Mouse (Mus musculus): Measurements from ENCODE around the gene Wwtr1. TPM values are rescaled to one million over a fixed set of nuclear protein-coding genes. Genes with fewer than 3 reads are reported as not detected.

Gene Wwtr1
- polyA plus RNA-seq, 1 experiment = 0.16 TPM

DNA sequence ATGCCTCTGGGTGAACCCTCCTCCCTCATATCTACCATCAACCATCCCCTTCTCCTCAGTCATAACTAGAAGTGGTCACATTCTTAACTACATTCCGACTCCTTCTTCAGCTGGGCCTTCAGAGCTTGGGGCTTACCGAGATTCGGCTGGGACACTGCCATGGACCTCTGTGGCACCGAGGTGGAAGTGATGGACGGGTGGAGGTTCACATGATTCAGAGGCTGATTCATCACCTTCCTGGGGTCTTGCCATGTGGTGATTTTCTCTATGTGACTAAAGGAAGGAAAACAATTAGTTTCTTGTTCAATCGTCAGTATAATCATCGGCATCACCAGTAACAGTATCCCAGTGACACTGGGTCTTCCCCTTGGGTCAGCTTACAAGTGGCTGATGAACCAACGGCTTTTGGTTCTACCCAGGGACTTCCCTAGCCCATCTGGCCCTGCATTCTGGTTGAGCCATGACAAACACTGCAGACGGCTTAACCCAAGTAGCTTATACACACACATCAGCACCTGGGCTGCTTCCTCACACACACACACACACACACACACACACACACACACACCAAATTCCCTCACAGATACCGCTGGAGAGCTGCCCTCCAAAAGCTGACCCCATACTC is 74.0 kb downstream of the Wwtr1 start:
- no peak overlapping the region for H3K4me3 ChIP-seq (ENCODE audit: insufficient read depth, low read length)
- no peak overlapping the region for H3K27ac ChIP-seq (ENCODE audit: insufficient read depth, low read depth, low read length)
- H3K4me1 ChIP-seq (ENCODE audit: control insufficient read depth, insufficient read depth, low read length) = no peaks in the 10 kb centered on the region
- TF ChIP-seq POLR2A (IDR thresholded peaks at IDR 0.05; ENCODE audit: borderline replicate concordance, low read depth, low read length) (no peak), CTCF (IDR thresholded peaks at IDR 0.05; ENCODE audit: low read depth, low read length) (no peak)

DNA sequence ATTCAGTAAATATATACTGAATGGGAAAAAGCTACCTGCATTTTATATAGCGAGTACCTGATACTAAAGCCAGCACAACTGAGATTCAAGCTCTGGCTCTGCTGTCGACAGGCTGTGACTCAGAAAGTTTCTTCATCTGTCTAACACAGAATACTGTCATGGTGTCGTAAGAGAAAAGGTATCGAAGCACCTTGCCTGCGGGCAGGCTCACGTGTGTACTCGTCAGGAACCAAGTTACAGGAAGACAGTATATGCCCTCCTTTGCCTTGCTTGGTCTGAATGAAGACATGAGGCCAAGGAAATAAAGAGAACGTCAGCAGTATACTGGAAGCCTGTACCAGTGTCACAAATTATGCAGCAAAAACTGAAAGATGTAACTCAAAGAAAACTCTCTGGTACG is 74.9 kb downstream of the Wwtr1 start:
- Histone ChIP-seq H3K4me1 (ENCODE audit: control insufficient read depth, insufficient read depth, low read length) (no peaks in the 10 kb centered on the region), H3K4me3 (ENCODE audit: insufficient read depth, low read length) (no peak overlapping the region), H3K27ac (ENCODE audit: insufficient read depth, low read depth, low read length) (no peak overlapping the region)
- TF ChIP-seq POLR2A (IDR thresholded peaks at IDR 0.05; ENCODE audit: borderline replicate concordance, low read depth, low read length) (no peak), CTCF (IDR thresholded peaks at IDR 0.05; ENCODE audit: low read depth, low read length) (no peak)

DNA sequence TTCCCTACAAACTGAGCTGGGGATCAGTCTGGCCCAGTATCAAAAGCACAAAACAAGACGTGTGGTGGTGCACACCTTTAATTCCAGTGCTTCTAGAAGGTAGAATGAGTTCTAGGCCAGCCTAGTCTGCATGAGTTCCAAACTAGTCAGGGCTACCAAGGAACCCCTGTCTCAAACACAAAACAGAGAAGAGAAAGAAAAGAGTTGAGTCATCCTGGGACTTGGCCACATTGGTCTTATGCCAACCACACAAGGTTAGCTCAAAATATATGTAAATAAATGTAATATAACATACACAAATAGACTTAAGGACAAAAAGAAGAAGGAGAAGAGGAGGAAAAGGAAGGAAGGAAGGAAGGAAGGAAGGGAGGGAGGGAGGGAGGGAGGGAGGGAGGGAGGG is 77.9 kb downstream of the Wwtr1 start:
- H3K4me3 ChIP-seq (ENCODE audit: insufficient read depth, low read length) = no peak overlapping the region
- H3K27ac ChIP-seq (ENCODE audit: insufficient read depth, low read depth, low read length) = no peak overlapping the region
- TF ChIP-seq CTCF (IDR thresholded peaks at IDR 0.05; ENCODE audit: low read depth, low read length) (no peak), POLR2A (IDR thresholded peaks at IDR 0.05; ENCODE audit: borderline replicate concordance, low read depth, low read length) (no peak)
- no peaks in the 10 kb centered on the region for H3K4me1 ChIP-seq (ENCODE audit: control insufficient read depth, insufficient read depth, low read length)

DNA sequence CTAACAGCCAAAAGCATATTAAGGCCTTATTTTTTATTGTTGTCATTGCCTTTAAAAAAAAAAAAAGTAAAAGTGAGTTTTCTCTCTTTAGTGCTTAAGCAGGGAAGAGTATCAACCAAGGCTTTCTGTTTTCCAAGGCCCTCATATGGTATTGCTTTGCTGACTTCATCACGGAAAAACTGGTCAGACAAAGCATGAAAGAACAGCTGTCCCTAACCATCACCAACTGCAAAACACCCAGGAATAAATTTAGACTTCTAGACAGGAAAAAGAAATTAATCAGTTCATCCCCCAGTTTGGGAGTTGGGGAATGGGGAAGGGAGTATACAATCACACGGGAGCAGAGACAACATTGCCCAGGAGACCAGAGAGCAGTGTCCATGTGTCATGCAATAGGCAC is 79.3 kb downstream of the Wwtr1 start:
- no peak overlapping the region for H3K27ac ChIP-seq (ENCODE audit: insufficient read depth, low read depth, low read length)
- no peak overlapping the region for H3K4me3 ChIP-seq (ENCODE audit: insufficient read depth, low read length)
- no peaks in the 10 kb centered on the region for H3K4me1 ChIP-seq (ENCODE audit: control insufficient read depth, insufficient read depth, low read length)
- TF ChIP-seq CTCF (IDR thresholded peaks at IDR 0.05; ENCODE audit: low read depth, low read length) (no peak), POLR2A (IDR thresholded peaks at IDR 0.05; ENCODE audit: borderline replicate concordance, low read depth, low read length) (no peak)

DNA sequence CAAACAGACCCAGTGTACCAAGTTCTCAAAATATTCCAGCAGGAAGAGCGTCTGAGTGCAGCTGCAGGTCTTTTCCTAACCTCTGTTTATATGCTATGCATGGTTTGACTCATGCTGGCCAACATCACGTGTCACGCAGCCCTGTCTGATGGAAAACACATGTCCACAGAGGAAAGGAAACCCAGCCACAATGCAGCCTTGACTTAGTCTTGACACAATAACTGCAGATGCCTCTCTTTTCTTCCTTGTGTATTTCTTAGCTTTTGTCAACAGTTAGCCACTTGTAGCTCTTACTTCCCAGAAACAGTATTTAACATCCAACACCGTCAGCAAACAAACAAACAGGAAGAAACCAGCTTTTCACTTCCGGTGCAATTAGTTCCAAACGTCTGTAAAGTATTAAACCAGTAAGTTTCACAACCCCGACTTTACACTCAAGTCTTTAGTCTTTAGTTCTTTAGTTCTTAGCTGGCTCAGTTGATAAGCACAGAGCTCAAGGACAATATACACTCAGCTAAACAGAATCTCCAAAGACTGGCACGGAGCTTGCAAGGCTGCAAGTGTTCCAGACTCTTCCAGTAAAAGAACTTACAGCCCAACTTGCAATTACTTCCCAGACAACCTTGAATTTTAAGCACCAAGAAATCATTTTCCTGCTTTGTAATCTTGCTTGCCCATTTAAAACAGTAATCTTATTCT is 88.1 kb downstream of the Wwtr1 start:
- no peak overlapping the region for H3K27ac ChIP-seq (ENCODE audit: insufficient read depth, low read depth, low read length)
- TF ChIP-seq POLR2A (IDR thresholded peaks at IDR 0.05; ENCODE audit: borderline replicate concordance, low read depth, low read length) (no peak), CTCF (IDR thresholded peaks at IDR 0.05; ENCODE audit: low read depth, low read length) (no peak)
- no peaks in the 10 kb centered on the region for H3K4me1 ChIP-seq (ENCODE audit: control insufficient read depth, insufficient read depth, low read length)
- no peak overlapping the region for H3K4me3 ChIP-seq (ENCODE audit: insufficient read depth, low read length)

DNA sequence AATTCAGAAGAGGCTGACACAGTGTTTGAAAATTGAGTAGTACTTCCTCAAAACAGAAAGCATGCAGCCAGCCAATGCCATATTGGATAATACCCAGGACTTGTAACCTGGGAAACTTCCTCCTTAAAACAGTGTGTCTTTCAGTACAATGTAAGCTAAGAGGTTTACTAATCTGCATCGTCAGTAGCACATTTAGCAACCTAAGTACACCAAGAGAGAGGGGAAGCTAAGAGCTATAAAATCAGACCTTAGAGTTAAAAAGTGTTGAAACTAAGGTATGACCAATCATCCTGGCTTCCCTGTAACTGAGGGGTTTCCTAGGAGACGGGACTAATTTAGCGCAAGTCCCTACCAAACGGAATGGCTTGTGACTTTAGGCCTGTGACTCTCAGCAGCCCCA is 89.6 kb downstream of the Wwtr1 start:
- H3K27ac ChIP-seq (ENCODE audit: insufficient read depth, low read depth, low read length) = no peak overlapping the region
- no peak for TF ChIP-seq POLR2A (IDR thresholded peaks at IDR 0.05; ENCODE audit: borderline replicate concordance, low read depth, low read length)
- no peak for TF ChIP-seq CTCF (IDR thresholded peaks at IDR 0.05; ENCODE audit: low read depth, low read length)
- no peaks in the 10 kb centered on the region for H3K4me1 ChIP-seq (ENCODE audit: control insufficient read depth, insufficient read depth, low read length)
- no peak overlapping the region for H3K4me3 ChIP-seq (ENCODE audit: insufficient read depth, low read length)

DNA sequence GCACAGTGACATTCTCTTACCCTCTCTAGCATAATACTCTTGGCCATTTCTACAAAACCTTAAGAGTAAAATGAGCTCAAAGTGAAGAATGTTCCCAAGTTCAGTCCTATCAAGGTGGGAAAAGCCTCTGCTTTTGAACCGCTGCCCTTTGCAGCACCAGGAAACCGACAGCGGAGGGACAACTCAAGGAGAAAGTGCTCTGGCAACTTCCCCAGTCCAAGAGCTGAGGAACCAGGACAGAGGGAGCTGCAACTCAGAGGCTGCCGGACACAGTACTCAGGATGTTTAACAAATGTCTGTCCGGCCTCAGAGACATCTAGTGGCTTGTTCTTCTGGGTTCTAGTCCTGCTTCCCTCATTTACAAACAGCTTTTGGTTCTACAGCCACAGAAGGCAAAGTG is 93.7 kb downstream of the Wwtr1 start:
- Histone ChIP-seq H3K4me1 (ENCODE audit: control insufficient read depth, insufficient read depth, low read length) (no peaks in the 10 kb centered on the region), H3K27ac (ENCODE audit: insufficient read depth, low read depth, low read length) (no peak overlapping the region), H3K4me3 (ENCODE audit: insufficient read depth, low read length) (no peak overlapping the region)
- TF ChIP-seq CTCF (IDR thresholded peaks at IDR 0.05; ENCODE audit: low read depth, low read length) = no peak
- no peak for TF ChIP-seq POLR2A (IDR thresholded peaks at IDR 0.05; ENCODE audit: borderline replicate concordance, low read depth, low read length)

DNA sequence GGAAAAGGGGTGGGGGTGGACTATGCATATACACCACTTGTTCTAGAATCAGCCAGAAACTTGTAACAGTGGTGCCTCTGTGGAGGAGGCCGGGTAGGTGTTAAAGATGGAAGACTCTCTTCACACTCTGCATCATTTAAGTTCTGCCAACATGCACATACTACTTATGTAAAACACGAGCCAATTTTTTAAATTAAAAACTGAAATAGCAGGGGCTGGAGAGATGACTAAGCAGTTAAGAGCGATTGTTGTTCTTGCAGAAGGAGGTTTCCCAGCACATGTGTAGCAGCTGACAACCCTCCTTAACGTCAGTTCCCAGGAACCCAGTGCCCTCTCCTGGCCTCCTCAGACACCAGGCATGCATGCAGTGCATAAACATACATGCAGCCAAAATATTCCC is 95.1 kb downstream of the Wwtr1 start:
- TF ChIP-seq POLR2A (IDR thresholded peaks at IDR 0.05; ENCODE audit: borderline replicate concordance, low read depth, low read length) = no peak
- no peak for TF ChIP-seq CTCF (IDR thresholded peaks at IDR 0.05; ENCODE audit: low read depth, low read length)
- H3K27ac ChIP-seq (ENCODE audit: insufficient read depth, low read depth, low read length) = no peak overlapping the region
- H3K4me1 ChIP-seq (ENCODE audit: control insufficient read depth, insufficient read depth, low read length) = no peaks in the 10 kb centered on the region
- no peak overlapping the region for H3K4me3 ChIP-seq (ENCODE audit: insufficient read depth, low read length)

DNA sequence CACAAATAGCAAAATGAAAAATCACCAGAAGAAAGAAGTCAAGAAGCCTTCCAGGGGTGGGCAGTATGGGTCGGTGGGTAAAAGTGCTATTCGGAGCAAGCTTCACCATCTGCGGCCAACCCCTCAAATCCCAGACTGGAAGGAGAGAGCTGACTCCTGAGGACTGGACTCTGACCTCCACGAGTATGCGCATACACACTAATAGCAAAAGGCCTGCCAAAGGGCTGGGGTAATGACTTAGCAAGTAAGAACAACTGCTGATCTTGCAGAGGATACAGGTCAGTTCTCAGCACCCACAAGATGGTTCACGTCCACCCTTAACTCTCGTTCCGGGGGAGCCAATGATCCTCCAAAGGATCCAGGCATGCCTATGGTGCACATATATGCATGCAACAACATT is 101.3 kb downstream of the Wwtr1 start:
- TF ChIP-seq POLR2A (IDR thresholded peaks at IDR 0.05; ENCODE audit: borderline replicate concordance, low read depth, low read length) = no peak
- Histone ChIP-seq H3K4me1 (ENCODE audit: control insufficient read depth, insufficient read depth, low read length) (peaks cover 6% of the 10 kb centered on the region; the same call in 1 of the 2 replicates), H3K4me3 (ENCODE audit: insufficient read depth, low read length) (no peak overlapping the region), H3K27ac (ENCODE audit: insufficient read depth, low read depth, low read length) (no peak overlapping the region)

DNA sequence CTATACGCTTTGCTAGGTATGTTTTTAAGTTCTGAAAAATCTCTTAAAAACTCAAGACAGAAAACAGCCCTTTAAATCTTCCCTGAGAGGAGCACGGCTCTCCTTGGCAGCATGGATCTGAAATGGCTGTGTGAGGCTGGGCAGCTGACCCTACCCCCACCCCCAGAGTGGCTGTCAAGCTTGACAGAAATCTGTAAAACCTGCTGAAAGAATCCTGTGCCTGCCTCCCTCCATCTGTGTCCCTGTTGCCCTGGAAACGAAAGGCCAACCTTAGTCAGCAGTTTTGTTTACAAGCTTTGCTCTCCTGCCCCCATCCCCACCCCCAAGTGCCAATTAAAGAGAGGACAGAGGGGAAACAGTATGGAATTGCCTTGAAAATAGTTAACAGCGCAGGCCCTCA is 103.3 kb downstream of the Wwtr1 start:
- TF ChIP-seq POLR2A (IDR thresholded peaks at IDR 0.05; ENCODE audit: borderline replicate concordance, low read depth, low read length) = no peak
- TF ChIP-seq CTCF (IDR thresholded peaks at IDR 0.05; ENCODE audit: low read depth, low read length) = no peak
- no peak overlapping the region for H3K27ac ChIP-seq (ENCODE audit: insufficient read depth, low read depth, low read length)
- peaks cover 6% of the 10 kb centered on the region; the same call in 1 of the 2 replicates for H3K4me1 ChIP-seq (ENCODE audit: control insufficient read depth, insufficient read depth, low read length)

More for the DNA sequence above, 103.3 kb downstream of the Wwtr1 start:
- H3K4me3 ChIP-seq (ENCODE audit: insufficient read depth, low read length) = no peak overlapping the region
